Mouse (Mus musculus): ENCODE measurements around the gene Tfg.

Gene Tfg

DNA sequence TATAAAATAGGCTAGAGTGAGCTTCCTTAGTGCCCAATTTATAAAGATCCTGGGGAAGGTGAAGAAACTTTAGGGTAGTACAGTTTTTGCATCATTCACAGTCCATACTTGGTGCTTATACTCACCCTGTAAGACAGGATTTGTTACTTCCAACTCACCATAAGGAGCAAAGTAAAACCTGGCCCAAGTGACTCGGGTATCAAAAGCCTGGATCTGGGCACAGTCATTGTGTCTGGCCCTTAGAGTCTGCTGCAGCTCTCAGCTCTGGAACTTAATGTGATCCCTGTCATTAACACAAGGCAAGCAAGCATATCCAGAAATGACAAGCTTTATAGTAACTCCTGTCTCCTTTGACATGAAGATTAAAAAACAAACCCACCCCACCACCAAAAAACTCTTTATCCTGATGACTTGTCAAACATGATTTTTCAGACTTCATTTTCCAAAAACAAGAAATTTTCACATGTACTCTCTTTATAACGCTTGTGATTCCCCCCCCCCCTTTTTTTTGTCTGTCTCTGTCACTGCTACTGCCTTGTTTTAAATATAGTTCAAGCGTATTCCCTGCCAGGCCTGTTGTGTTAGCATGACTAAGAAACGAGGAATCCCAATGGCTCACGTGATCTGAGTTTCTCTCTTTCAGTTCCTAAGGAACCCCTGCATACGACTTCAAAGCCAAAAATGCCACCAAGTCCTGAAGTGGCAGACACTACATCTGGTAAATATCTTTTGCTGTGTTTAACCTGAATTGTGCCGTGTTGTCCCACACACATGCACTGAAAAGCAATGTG is 70.7 kb downstream of the Tfg start:
- in situ Hi-C loops (cut with MboI, MseI), result no loop called here

DNA sequence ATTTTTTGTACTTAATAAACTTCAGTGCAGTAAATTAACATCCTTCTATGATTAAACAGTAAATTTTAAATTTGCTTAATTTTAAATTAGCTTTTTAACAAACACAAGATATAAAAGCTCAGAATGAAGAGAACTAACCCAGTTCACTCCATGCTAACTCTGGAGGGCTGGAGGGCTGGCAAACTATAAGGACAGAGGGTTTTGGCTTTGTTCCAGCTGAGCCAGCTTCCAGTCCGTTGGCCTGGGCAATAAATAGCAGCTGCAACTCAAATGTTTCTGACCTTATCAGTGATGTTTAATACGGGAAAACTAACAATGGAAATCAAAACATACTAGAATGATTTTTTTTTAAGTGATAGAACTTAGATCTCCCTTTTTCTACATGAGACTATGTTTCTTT is 72.0 kb downstream of the Tfg start:
- in situ Hi-C loops (cut with MboI, MseI), result no loop called here

Data from T-helper 1 cell (primary cell).